ENCODE assay signal across 10 mouse cellular contexts in genomic region chr7:99668802-99669201, GRCm38 (mm10). TPM values are rescaled to one million over a fixed set of nuclear protein-coding genes. Genes with fewer than 3 reads are reported as not detected.
DNase-seq lines count a peak whose midpoint lies in the region; ATAC-seq lines count a peak whose summit lies in the region.
"Had no signal": no experiment of that assay in that cellular context is flagged by ENCODE, and none has a peak within 500 bp of the region (broad histone marks: within the 10 kb centered on the region; RNA-seq: fewer than 3 reads in every experiment).

No protein-coding gene starts in this region.

- H3K9me3 ChIP-seq in limb, embryonic 13.5 days = no peaks in the 10 kb centered on the region
- no peaks in the 10 kb centered on the region for H3K9me3 ChIP-seq in limb, embryonic 10.5 days (replicated peaks)
- H3K9me3 ChIP-seq: neural tube, embryonic 13.5 days had no signal

- H3K27ac ChIP-seq in limb, embryonic 13.5 days = no peak overlapping the region
- H3K27ac ChIP-seq in limb, embryonic 10.5 days = no peak overlapping the region
- H3K27ac ChIP-seq: left cerebral cortex, adult 2 months; neural tube, embryonic 13.5 days had no signal

- no peak for ATAC-seq in limb, embryonic 13.5 days (ENCODE audit: low FRiP score, low read depth)
- ATAC-seq in erythroblast, adult 5-6 weeks (replicated peaks; ENCODE audit: low FRiP score, poor library complexity, severe bottlenecking) = no peak

- no peaks in the 10 kb centered on the region for H3K36me3 ChIP-seq in limb, embryonic 13.5 days
- no peaks in the 10 kb centered on the region for H3K36me3 ChIP-seq in limb, embryonic 10.5 days
- H3K36me3 ChIP-seq: neural tube, embryonic 13.5 days had no signal

- H3K4me1 ChIP-seq in limb, embryonic 13.5 days = 0 out of 2 replicates have a peak, but pooled peaks cover 5% of the 10 kb centered on the region
- H3K4me1 ChIP-seq in limb, embryonic 10.5 days = peaks cover 18% of the 10 kb centered on the region

- no peak overlapping the region for H3K4me3 ChIP-seq in limb, embryonic 13.5 days
- no peak overlapping the region for H3K4me3 ChIP-seq in limb, embryonic 10.5 days
- H3K4me3 ChIP-seq: erythroblast, embryonic 14.5 days; left cerebral cortex, adult 2 months; neural tube, embryonic 13.5 days had no signal

- peak overlapping the region; percentile 31; the same call in 1 of the 2 replicates for H3K9ac ChIP-seq in limb, embryonic 13.5 days
- H3K9ac ChIP-seq: neural tube, embryonic 13.5 days had no signal

- DNase-seq in limb, embryonic 10.5 days (ENCODE audit: low spot score) = no peak
- peak; percentile 74 for DNase-seq in cerebellum, adult 9-10 months
- DNase-seq in kidney, adult 11 months = peak; percentile 30
- DNase-seq in mesoderm, embryonic 11.5 days (ENCODE audit: low read depth, low spot score) = peak; percentile 22
- DNase-seq in thymus, adult 18-20 months = no peak

- WGBS in limb, embryonic 13.5 days = 35% methylated on average over 4 of the region's 4 CpGs
- WGBS in limb, embryonic 10.5 days = 39% methylated on average over 4 of the region's 4 CpGs

- H3K27me3 ChIP-seq in limb, embryonic 13.5 days = no peaks in the 10 kb centered on the region
- no peaks in the 10 kb centered on the region for H3K27me3 ChIP-seq in limb, embryonic 10.5 days (ENCODE audit: low read depth, poor library complexity, severe bottlenecking)
- H3K27me3 ChIP-seq: neural tube, embryonic 13.5 days had no signal

- no peak overlapping the region for H3K4me2 ChIP-seq in limb, embryonic 13.5 days (replicated peaks)
- H3K4me2 ChIP-seq: neural tube, embryonic 13.5 days had no signal

RNA-seq across cellular contexts. Expression of gene Tpbgl, which starts 41.9 kb away (rescaled TPM):
- 0.23 and 0.24 TPM in 2 replicates for polyA plus RNA-seq in limb, embryonic 13.5 days (2015; fragmentation: Nextera tagmentation; extraction: Ambion mirVana)
- 0.05 TPM in 1 of 2 replicates, not detected in the other for polyA plus RNA-seq in limb, embryonic 10.5 days (2016; fragmentation: Nextera tagmentation; extraction: Ambion mirVana)
- not detected in 2 replicates for total RNA-seq in erythroblast, adult 5-6 weeks (2015; ENCODE audit: low replicate concordance)
- not detected in 2 replicates for total RNA-seq in erythroblast, adult 5-6 weeks (2017; ENCODE audit: low replicate concordance)

RNA-seq across cellular contexts. Expression of gene Slco2b1, which starts 42.3 kb away (rescaled TPM):
- polyA plus RNA-seq in limb, embryonic 13.5 days (2015; fragmentation: Nextera tagmentation; extraction: Ambion mirVana) = 2.0 and 2.6 TPM in 2 replicates
- 0.92 and 1.6 TPM in 2 replicates for polyA plus RNA-seq in limb, embryonic 10.5 days (2016; fragmentation: Nextera tagmentation; extraction: Ambion mirVana)
- 2.3 and 3.3 TPM in 2 replicates for total RNA-seq in erythroblast, adult 5-6 weeks (2015; ENCODE audit: low replicate concordance)
- total RNA-seq in erythroblast, adult 5-6 weeks (2017; ENCODE audit: low replicate concordance) = 1.3 and 4.6 TPM in 2 replicates
- polyA plus RNA-seq: erythroblast, embryonic 14.5 days had no signal

Comparison
In these comparisons a context has a peak if more than half of its experiments do, and no peak if none do; other contexts are left out.
1. DNase-seq: peak in cerebellum, adult 9-10 months (single experiment), kidney, adult 11 months (single experiment) and mesoderm, embryonic 11.5 days (single experiment); none in limb, embryonic 10.5 days (single experiment) and thymus, adult 18-20 months (0 of 2).